Mouse (Mus musculus): ENCODE data around the gene Slc6a11.
A peak's percentile ranks its signal among the peaks of the same experiment; 100 is the strongest.

The Slc6a11 gene

DNA sequence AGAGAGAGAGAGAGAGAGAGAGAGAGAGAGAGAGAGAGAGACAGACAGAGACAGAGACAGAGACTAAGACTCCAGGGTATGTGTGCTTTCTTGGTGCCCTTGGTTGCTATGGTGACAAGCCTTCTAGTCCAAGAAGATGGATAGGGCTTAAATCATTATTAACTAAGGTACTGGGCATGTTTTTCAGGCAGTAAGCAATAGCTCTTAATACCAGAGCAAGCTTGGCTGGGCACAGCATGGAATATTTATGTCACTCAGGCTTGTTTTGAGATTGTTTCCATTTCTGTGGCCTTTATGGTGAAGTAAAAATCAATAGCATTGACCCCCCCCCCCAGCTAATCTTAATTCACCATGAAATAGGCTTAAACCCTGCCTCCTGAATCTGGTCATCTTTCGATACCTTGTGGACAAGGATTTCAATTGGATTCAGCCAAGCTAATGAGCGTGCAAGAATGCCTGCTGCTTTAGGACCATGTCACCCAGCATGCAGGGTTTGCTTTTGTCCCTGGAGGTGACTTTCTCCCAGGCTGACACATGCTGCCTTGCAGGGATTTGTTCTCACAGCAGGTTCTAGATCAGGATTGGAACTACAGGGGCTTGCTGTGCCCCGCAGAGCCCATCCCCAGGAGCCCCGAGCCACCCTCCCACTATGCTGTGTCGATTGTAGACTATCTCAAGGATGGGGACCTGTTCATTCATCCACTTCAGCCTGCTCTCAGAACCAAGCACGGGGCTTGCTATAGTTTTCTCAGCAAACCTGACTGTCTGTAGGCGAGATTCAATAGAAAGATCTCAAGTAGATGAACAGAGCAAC is 51.5 kb downstream of the Slc6a11 start:
- no peak for DNase-seq

DNA sequence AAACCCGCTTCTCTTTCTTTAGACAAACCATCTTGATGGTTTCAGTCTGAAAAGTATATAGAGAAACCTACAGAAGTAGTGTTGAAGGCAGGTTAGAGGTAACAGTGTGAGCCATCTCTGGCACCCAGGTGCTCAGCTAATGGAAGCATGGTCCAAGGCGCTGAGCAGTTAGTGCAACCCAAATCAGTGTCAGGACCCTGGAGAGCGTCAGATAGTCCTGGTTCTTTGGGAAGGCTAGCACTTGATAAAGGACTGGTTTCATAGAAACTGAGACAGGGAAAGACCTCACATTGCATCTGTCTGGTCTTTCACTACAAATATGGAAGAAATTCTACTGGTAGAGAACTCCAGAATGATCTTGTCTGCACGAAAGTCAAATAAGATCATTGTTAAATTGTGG is 56.1 kb downstream of the Slc6a11 start:
- DNase-seq = no peak

- peak; percentile 18 for DNase-seq
These were observed 57.8 kb downstream of the Slc6a11 start for GRCm38 (mm10) chr6:114188869-114189268.

DNA sequence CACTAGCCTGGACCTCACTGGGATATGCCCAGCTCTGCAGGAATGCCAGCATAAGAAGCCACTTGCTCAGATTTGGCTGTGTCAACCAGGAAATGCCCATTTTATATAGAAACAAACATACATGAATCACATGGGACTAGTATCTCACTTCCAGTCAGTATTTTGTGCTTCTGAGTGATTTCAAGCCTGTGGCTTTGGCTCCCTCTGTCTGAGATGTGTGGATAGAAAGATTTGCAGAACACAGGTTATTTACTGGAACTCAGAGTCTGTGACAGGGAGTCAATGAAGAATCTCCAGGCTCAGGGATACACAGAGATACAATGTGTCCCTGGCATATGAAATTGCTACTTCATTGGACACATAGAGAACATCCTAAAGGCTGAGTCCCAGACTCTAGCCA is 65.0 kb downstream of the Slc6a11 start:
- no peak for DNase-seq

DNA sequence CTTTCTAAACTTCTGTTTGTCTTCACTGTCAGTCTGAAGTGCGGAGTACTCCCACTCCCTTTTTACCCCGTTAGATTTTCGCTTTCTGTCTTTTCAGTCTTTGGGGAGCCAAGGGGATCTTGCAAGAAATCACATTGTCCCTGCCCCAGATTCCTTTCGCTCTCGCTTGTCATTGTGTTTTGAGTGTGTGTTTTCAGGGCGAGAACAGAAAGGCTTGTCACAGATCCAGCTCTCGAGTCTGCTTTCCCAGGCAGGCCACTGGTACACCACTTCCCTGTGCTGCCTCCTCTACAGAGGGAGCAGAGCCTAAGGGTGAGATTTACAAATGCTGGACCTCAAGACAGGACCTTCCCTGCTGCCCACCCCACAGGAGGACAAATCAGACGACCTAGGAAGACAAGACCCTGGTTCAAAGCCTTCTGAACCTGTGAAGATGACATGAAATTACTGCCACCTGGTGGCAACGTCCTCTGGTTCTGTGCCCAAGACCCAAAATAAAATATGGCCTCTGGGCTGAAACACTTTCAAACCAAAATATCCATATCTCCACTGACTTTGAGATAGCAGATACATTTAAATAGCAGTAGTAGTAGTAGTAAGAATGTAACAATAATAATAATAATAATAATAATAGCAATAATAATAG is 68.3 kb downstream of the Slc6a11 start:
- DNase-seq = no peak

- DNase-seq = no peak
These were observed 73.5 kb downstream of the Slc6a11 start for GRCm38 (mm10) chr6:114204557-114204956.

- no peak for DNase-seq
These were observed 77.3 kb downstream of the Slc6a11 start for GRCm38 (mm10) chr6:114208296-114208695.

DNA sequence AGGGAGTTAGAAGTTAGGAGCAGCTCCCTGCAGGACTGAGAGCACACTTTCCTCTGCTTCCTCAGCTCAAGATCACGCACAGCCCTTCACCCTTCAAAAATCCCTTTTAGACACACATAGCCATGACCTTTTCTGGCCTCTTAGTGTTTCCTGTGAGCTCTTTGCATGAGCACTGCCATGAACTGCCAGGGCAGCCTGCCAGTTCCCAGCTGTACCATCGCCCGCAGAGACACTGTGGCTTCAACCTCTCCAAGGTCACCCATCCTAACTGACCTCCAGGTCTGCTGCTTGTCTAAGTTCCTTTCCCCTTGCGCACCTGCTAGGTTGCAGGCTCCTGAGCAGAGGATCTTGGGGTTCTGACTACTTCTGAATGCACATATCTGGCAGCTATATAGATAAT is 83.4 kb downstream of the Slc6a11 start:
- DNase-seq = no peak

GRCm38 (mm10) chr6:114216741-114217414 is 85.8 kb downstream of the Slc6a11 start:
- no peak for DNase-seq

DNA sequence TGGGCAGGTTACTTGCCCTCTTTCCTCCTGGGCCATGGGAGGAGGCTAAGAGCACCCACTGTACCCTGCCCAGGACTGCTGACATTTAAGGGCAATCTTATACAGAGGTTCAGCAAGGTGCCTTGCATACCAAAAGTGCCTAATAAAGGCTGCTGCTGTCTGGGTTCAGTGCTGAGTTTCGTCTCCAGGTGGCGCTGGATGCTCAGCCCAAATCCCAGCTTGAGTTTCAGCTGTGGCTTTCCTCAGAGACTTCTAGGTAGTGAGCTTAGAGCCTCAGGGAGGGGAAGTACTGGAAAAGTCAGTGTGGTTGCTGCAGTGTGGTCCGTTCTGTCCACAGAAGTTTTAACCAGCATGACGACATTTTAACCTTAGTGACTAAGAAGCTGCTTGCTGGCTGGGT is 93.4 kb downstream of the Slc6a11 start:
- no peak for DNase-seq

- no peak for DNase-seq
These were observed 96.3 kb downstream of the Slc6a11 start for GRCm38 (mm10) chr6:114227378-114227777.

DNA sequence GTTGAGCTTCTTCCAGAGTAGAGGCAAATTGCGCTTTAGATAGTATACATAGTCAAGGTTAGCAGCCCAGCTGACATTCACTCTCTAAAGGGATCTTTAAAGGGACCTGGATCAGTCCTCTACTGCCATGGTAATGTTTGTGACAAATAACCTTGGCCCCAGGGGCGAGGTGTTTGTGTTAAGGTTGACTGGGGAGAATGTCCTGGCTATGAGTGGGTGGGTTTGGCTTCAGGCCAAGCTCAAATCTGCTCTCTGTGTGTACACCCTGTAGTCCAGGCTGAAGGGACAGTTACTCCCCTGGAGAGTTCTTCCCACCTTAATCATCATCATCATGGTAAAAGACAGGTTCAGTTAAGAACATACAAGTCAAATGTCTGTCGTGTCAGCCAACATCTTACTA is 97.2 kb downstream of the Slc6a11 start:
- DNase-seq = no peak

DNA sequence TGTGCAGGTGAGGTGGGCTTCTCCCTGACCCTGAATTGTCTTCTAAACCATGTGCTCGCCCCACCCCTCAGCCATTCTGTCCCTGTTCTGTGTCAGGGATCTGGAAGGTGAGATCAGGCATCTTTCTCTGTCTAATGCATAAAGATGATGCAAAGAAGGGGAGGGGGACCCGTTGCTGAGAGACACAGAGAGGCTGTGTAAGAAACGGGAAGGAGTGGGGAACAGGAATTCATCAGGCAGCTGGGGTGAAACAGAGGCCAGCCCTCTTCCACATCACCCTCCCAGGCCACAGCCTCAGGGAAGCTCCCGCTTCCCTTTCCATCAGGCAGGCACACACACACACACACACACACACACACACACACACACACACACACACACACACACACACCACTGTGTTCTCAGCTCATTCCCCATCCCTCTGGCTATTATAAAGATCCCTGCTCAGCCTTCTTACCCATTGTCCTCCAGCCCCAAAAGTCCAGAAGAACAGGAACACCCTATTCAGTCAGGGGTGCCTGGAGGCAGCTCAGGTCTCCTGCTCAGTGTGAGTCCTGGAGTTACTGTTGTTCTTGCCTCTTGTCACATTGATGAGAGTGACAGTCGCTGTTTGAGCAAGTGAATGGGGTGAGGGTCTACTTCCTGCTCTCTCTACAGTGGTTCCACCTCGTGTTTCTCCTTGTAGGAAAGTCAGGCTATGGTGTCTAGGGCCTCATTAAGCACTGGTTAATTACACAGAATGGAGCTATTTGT is 108.0 kb downstream of the Slc6a11 start:
- no peak for DNase-seq

DNA sequence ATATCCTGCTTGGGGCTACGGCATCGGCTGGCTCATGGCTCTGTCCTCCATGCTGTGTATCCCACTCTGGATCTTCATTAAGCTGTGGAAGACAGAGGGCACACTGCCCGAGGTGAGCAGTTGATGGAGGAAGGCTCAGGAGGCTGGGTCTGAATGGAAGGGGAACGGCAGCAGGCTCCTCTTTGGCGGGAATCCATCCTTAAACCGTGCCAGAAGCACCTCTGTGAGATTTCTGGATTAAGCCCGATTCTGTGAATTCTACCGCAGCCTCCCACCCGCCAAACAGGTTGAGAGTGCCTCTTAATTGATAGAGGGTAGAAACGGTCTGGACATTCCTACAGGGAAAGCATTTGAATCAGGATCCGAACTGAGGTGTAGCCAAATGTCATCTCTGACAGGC is 114.6 kb downstream of the Slc6a11 start:
- DNase-seq = no peak

GRCm38 (mm10) chr6:114250311-114250710 is 119.3 kb downstream of the Slc6a11 start:
- DNase-seq = peak; percentile 45

- DNase-seq = no peak
These were observed 123.9 kb downstream of the Slc6a11 start for GRCm38 (mm10) chr6:114254927-114255326.

DNA sequence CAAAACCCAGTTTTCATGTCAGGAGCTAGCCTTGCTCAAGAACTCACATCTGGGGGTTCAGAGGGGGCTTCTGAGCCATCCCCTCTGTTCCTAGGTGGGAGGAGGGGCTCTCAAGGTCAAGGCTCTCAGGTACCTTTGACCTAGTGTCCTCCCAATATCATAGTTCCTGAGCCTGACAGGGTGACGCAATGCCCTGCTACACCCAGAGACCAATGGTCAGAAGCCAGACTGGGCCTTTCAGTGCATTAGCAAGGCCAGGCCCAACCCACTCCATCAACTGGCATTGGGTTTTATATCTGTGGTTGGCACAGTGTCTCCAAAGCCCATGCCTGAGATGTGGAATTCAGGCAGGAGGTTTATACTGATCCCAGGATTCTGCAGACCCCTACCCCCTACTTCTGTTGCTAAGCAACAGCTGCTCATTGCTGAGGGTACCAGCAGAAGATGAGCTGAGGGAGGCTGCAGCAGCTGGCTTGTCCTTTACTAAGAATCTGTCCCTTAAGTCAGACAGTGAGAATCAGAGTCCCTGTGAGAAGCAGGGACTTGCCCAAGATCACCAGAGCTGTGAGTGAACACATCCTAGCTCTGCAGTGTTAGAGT is 126.8 kb downstream of the Slc6a11 start:
- DNase-seq = no peak

DNA sequence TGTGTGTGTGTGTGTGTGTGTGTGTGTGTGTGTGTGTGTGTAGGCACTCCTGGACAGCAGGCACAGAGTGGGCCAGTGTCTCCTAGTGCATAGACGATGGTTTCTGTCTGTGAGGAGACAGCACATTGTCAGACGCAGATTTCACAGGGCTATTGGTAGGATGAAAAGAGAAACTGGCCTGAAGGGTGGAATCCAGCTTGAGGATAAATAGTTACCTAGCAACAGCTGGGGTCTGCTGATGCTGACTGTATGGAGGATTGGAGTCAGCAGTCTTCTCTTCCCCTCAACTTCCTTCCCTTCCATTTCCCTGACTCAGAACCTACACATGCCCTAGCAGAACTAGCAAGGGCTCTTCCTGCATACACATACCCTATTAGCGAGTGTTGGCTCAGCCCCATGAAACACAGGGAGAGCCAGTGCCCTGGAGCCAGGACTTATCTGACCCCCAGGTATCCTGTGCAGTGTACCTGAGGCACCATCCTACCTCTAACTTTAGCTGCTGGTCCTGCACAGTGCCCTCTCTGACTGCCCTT is 127.7 kb downstream of the Slc6a11 start:
- DNase-seq = no peak

- no peak for DNase-seq
These were observed 130.6 kb downstream of the Slc6a11 start for GRCm38 (mm10) chr6:114261609-114262008.

- no peak for DNase-seq
These were observed 133.0 kb downstream of the Slc6a11 start for GRCm38 (mm10) chr6:114264010-114264409.

DNA sequence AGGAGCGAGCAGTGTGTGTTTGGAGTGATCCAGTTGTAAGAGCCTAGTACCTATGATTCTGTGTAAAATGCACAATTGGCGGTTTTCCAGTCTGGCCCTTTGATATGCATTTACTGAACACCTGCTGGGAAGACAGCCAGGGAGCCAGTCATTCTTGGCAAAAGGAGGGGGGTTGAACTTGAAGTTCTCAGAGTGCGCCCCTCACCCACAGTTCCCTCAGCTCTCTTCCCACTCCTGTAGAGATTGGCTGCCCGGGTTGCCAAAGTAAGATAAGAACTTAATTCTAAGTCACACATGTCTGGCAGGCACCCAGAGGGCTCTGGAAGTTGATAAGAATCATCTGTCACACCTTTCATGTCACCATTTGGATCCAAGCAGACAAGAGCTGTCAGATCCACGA is 133.4 kb downstream of the Slc6a11 start:
- no peak for DNase-seq

GRCm38 (mm10) chr6:114266273-114266672 is 135.2 kb downstream of the Slc6a11 start:
- no peak for DNase-seq

DNA sequence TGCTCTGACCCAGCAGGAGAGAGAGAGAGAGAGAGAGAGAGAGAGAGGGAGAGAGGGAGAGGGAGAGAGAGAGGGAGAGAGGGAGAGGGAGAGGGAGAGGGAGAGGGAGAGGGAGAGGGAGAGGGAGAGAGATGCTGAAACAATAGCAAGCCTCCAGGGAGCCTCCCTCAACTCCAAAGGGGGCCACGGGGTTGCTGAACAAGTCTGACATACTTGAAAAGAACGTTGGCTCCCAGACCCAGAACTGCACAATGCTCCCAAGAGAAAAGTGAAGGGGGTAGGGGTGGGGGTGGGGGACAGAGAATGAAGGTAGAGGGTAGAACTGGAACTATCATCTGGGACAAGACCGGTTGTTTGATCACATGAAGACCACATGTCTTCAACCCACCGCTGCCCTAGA is 136.9 kb downstream of the Slc6a11 start:
- DNase-seq = no peak
